Mouse (Mus musculus): ENCODE data around the gene 1110008P14Rik. TPM values are rescaled to one million over a fixed set of nuclear protein-coding genes. Genes with fewer than 3 reads are reported as not detected.

Gene 1110008P14Rik
- polyA plus RNA-seq, 1 experiment from 2014 or later: 49.4 TPM

GRCm38 (mm10) chr2:32361437-32361836, 20.3 kb downstream of the 1110008P14Rik start:
- WGBS: 2% methylated on average over 24 of the region's 24 CpGs
- Histone ChIP-seq H3K4me3 (ENCODE audit: low read depth, low read length) (peak overlapping the region; percentile 24), H3K4me2 (peak overlapping the region; percentile 55), H3K4me1 (ENCODE audit: control insufficient read depth, insufficient read depth, low read length) (peaks cover 13% of the 10 kb centered on the region), H3K9ac (ENCODE audit: low read length) (peak overlapping the region; percentile 32; the same call in 1 of the 2 replicates), H3K9me3 (ENCODE audit: control insufficient read depth, low read length) (no peaks in the 10 kb centered on the region), H3K27ac (ENCODE audit: low read depth, low read length) (no peak overlapping the region), H3K36me3 (ENCODE audit: control insufficient read depth, insufficient read depth, low read length) (peaks cover 7% of the 10 kb centered on the region), H3K27me3 (ENCODE audit: control insufficient read depth, insufficient read depth, low read length) (peaks cover 7% of the 10 kb centered on the region; the same call in 1 of the 2 replicates)
- ATAC-seq (ENCODE audit: low FRiP score) (peak; percentile 71), DNase-seq (ENCODE audit: low spot score, missing footprints) (peak; percentile 94)

GRCm38 (mm10) chr2:32360741-32361140, 21.0 kb downstream of the 1110008P14Rik start:
- Histone ChIP-seq H3K9ac (ENCODE audit: low read length) (no peak overlapping the region), H3K4me3 (ENCODE audit: low read depth, low read length) (peak overlapping the region; percentile 24), H3K36me3 (ENCODE audit: control insufficient read depth, insufficient read depth, low read length) (peaks cover 7% of the 10 kb centered on the region), H3K27ac (ENCODE audit: low read depth, low read length) (no peak overlapping the region), H3K27me3 (ENCODE audit: control insufficient read depth, insufficient read depth, low read length) (peaks cover 7% of the 10 kb centered on the region; the same call in 1 of the 2 replicates), H3K9me3 (ENCODE audit: control insufficient read depth, low read length) (no peaks in the 10 kb centered on the region), H3K4me1 (ENCODE audit: control insufficient read depth, insufficient read depth, low read length) (peaks cover 13% of the 10 kb centered on the region), H3K4me2 (peak overlapping the region; percentile 55)
- WGBS: 4% methylated on average over 14 of the region's 14 CpGs
- peak; percentile 96 for DNase-seq (ENCODE audit: low spot score, missing footprints)
- ATAC-seq (ENCODE audit: low FRiP score): no peak

- ATAC-seq (ENCODE audit: low FRiP score) (no peak), DNase-seq (ENCODE audit: low spot score, missing footprints) (no peak)
- Histone ChIP-seq H3K4me1 (ENCODE audit: control insufficient read depth, insufficient read depth, low read length) (peaks cover 6% of the 10 kb centered on the region), H3K36me3 (ENCODE audit: control insufficient read depth, insufficient read depth, low read length) (no peaks in the 10 kb centered on the region), H3K27ac (ENCODE audit: low read depth, low read length) (no peak overlapping the region), H3K4me3 (ENCODE audit: low read depth, low read length) (no peak overlapping the region), H3K9ac (ENCODE audit: low read length) (no peak overlapping the region), H3K4me2 (no peak overlapping the region), H3K27me3 (ENCODE audit: control insufficient read depth, insufficient read depth, low read length) (peaks cover 7% of the 10 kb centered on the region; the same call in 1 of the 2 replicates), H3K9me3 (ENCODE audit: control insufficient read depth, low read length) (no peaks in the 10 kb centered on the region)
- WGBS: 72% methylated on average over 10 of the region's 10 CpGs
Measured at GRCm38 (mm10) chr2:32358381-32358780, 23.4 kb downstream of the 1110008P14Rik start.

GRCm38 (mm10) chr2:32357710-32358109, 24.0 kb downstream of the 1110008P14Rik start:
- Histone ChIP-seq H3K4me3 (ENCODE audit: low read depth, low read length) (no peak overlapping the region), H3K36me3 (ENCODE audit: control insufficient read depth, insufficient read depth, low read length) (no peaks in the 10 kb centered on the region), H3K9ac (ENCODE audit: low read length) (no peak overlapping the region), H3K9me3 (ENCODE audit: control insufficient read depth, low read length) (no peaks in the 10 kb centered on the region), H3K27ac (ENCODE audit: low read depth, low read length) (no peak overlapping the region), H3K4me2 (no peak overlapping the region), H3K27me3 (ENCODE audit: control insufficient read depth, insufficient read depth, low read length) (peaks cover 7% of the 10 kb centered on the region), H3K4me1 (ENCODE audit: control insufficient read depth, insufficient read depth, low read length) (peaks cover 8% of the 10 kb centered on the region)
- no peak for DNase-seq (ENCODE audit: low spot score, missing footprints)
- 78% methylated on average over 3 of the region's 3 CpGs for WGBS
- no peak for ATAC-seq (ENCODE audit: low FRiP score)

GRCm38 (mm10) chr2:32356216-32356615, 25.5 kb downstream of the 1110008P14Rik start:
- Histone ChIP-seq H3K9me3 (ENCODE audit: control insufficient read depth, low read length) (no peaks in the 10 kb centered on the region), H3K4me2 (no peak overlapping the region), H3K36me3 (ENCODE audit: control insufficient read depth, insufficient read depth, low read length) (no peaks in the 10 kb centered on the region), H3K27ac (ENCODE audit: low read depth, low read length) (no peak overlapping the region), H3K9ac (ENCODE audit: low read length) (no peak overlapping the region), H3K27me3 (ENCODE audit: control insufficient read depth, insufficient read depth, low read length) (peaks cover 7% of the 10 kb centered on the region; the same call in 1 of the 2 replicates), H3K4me3 (ENCODE audit: low read depth, low read length) (no peak overlapping the region), H3K4me1 (ENCODE audit: control insufficient read depth, insufficient read depth, low read length) (peaks cover 13% of the 10 kb centered on the region)
- DNase-seq (ENCODE audit: low spot score, missing footprints) (no peak), ATAC-seq (ENCODE audit: low FRiP score) (no peak)
- 81% methylated on average over 10 of the region's 10 CpGs for WGBS

GRCm38 (mm10) chr2:32354336-32354895, 27.3 kb downstream of the 1110008P14Rik start:
- H3K27me3 ChIP-seq (ENCODE audit: control insufficient read depth, insufficient read depth, low read length): peaks cover 7% of the 10 kb centered on the region; the same call in 1 of the 2 replicates
- DNase-seq (ENCODE audit: low spot score, missing footprints) (no peak), ATAC-seq (ENCODE audit: low FRiP score) (no peak)
- no peak overlapping the region for H3K9ac ChIP-seq (ENCODE audit: low read length)
- no peak overlapping the region for H3K4me3 ChIP-seq (ENCODE audit: low read depth, low read length)
- peaks cover 10% of the 10 kb centered on the region for H3K4me1 ChIP-seq (ENCODE audit: control insufficient read depth, insufficient read depth, low read length)
- no peak overlapping the region for H3K27ac ChIP-seq (ENCODE audit: low read depth, low read length)
- H3K36me3 ChIP-seq (ENCODE audit: control insufficient read depth, insufficient read depth, low read length): no peaks in the 10 kb centered on the region
- no peaks in the 10 kb centered on the region for H3K9me3 ChIP-seq (ENCODE audit: control insufficient read depth, low read length)
- WGBS: 89% methylated on average over 3 of the region's 3 CpGs
- no peak overlapping the region for H3K4me2 ChIP-seq

- Histone ChIP-seq H3K27ac (ENCODE audit: low read depth, low read length) (no peak overlapping the region), H3K36me3 (ENCODE audit: control insufficient read depth, insufficient read depth, low read length) (no peaks in the 10 kb centered on the region), H3K4me2 (no peak overlapping the region), H3K27me3 (ENCODE audit: control insufficient read depth, insufficient read depth, low read length) (peaks cover 7% of the 10 kb centered on the region; the same call in 1 of the 2 replicates), H3K4me1 (ENCODE audit: control insufficient read depth, insufficient read depth, low read length) (peaks cover 10% of the 10 kb centered on the region), H3K9ac (ENCODE audit: low read length) (no peak overlapping the region; the same call in 1 of the 2 replicates), H3K4me3 (ENCODE audit: low read depth, low read length) (no peak overlapping the region), H3K9me3 (ENCODE audit: control insufficient read depth, low read length) (no peaks in the 10 kb centered on the region)
- ATAC-seq (ENCODE audit: low FRiP score) (no peak), DNase-seq (ENCODE audit: low spot score, missing footprints) (no peak)
- WGBS: 74% methylated on average over 6 of the region's 6 CpGs
Measured at GRCm38 (mm10) chr2:32353836-32354235, 27.9 kb downstream of the 1110008P14Rik start.

GRCm38 (mm10) chr2:32353007-32353542, 28.7 kb downstream of the 1110008P14Rik start, which contains the start of gene Dnm1:
Dnm1 (minus strand) TSS chr2:32353338.
- peak within 1 kb of the TSS; percentile 57 for H3K4me3 ChIP-seq (ENCODE audit: low read depth, low read length)
- DNase-seq (ENCODE audit: low spot score, missing footprints) (peak; percentile 99), ATAC-seq (ENCODE audit: low FRiP score) (peak; percentile 70)
- WGBS: under 1% methylated on average over 63 of the region's 63 CpGs
- peak within 1 kb of the TSS; percentile 71 for H3K9ac ChIP-seq (ENCODE audit: low read length)
- peak within 1 kb of the TSS; percentile 96 for H3K4me2 ChIP-seq
- peaks cover 7% of the 10 kb centered on the region; the same call in 1 of the 2 replicates for H3K27me3 ChIP-seq (ENCODE audit: control insufficient read depth, insufficient read depth, low read length)
- peaks cover 10% of the 10 kb centered on the region for H3K4me1 ChIP-seq (ENCODE audit: control insufficient read depth, insufficient read depth, low read length)
- peak within 1 kb of the TSS; percentile 53 for H3K27ac ChIP-seq (ENCODE audit: low read depth, low read length)
- no peaks in the 10 kb centered on the region for H3K9me3 ChIP-seq (ENCODE audit: control insufficient read depth, low read length)
- H3K36me3 ChIP-seq (ENCODE audit: control insufficient read depth, insufficient read depth, low read length): no peaks in the 10 kb centered on the region
